Mouse (Mus musculus) small intestine, adult 2 months (tissue): ENCODE measurements around the gene Ufsp2.

Source experiments
- CTCF ChIP-seq: fragments of 200-500 bp; IDR thresholded peaks from 2 replicates; pipeline ENCODE4 v1.5.1; 2012; ENCODE audit warnings: low read depth, mild to moderate bottlenecking, control low read depth, inconsistent platforms, low read length, moderate library complexity, mixed read lengths; ENCODE audit not compliant: insufficient replicate concordance, insufficient read length; ENCODE audit errors: extremely low read depth
- POLR2A ChIP-seq: fragments of 200-500 bp; IDR thresholded peaks from 2 replicates; pipeline ENCODE4 v1.6.1; 2012; ENCODE audit warnings: low read depth, mild to moderate bottlenecking, control low read depth, inconsistent platforms, low read length, moderate library complexity

- TF ChIP-seq CTCF (peak; percentile 39; the same call in 1 of the 2 replicates), POLR2A (no peak)
Observed at GRCm38 (mm10) chr8:45994111-45994510, 18.8 kb downstream of the Ufsp2 start.
